Mouse (Mus musculus) CH12F3 (cell line): Measurements from ENCODE around the gene P2rx7.

Experiments used
- in situ Hi-C: fragments of 300-500 bp; cut with MboI; formaldehyde crosslinking; loops from 2 replicates; pipeline ENCODE4 v1.14.3; 2020; ENCODE audit warnings: low sequenced_read_pairs

Gene P2rx7

GRCm38 (mm10) chr5:122687391-122687790 is 43.7 kb downstream of the P2rx7 start:
- in situ Hi-C loops = no loop called here

- in situ Hi-C loops = no loop called here
Measured at GRCm38 (mm10) chr5:122689153-122689552, 45.4 kb downstream of the P2rx7 start.

- in situ Hi-C loops = no loop called here
Measured at GRCm38 (mm10) chr5:122690486-122690885, 46.8 kb downstream of the P2rx7 start.

- in situ Hi-C loops = no loop called here
Measured at GRCm38 (mm10) chr5:122693431-122694207, 49.9 kb downstream of the P2rx7 start.

GRCm38 (mm10) chr5:122695516-122695915 is 51.8 kb downstream of the P2rx7 start:
- in situ Hi-C loops = no loop called here

- in situ Hi-C loops = no loop called here
Measured at GRCm38 (mm10) chr5:122698041-122698700, 54.5 kb downstream of the P2rx7 start.

- in situ Hi-C loops = no loop called here
Measured at GRCm38 (mm10) chr5:122698701-122699060, 55.0 kb downstream of the P2rx7 start.

- in situ Hi-C loops = no loop called here
Measured at GRCm38 (mm10) chr5:122700109-122700836, 56.6 kb downstream of the P2rx7 start.

- in situ Hi-C loops = no loop called here
Measured at GRCm38 (mm10) chr5:122700837-122701212, 57.1 kb downstream of the P2rx7 start.

- in situ Hi-C loops = no loop called here
Measured at GRCm38 (mm10) chr5:122702156-122702555, 58.4 kb downstream of the P2rx7 start.

GRCm38 (mm10) chr5:122703574-122703973 is 59.9 kb downstream of the P2rx7 start:
- in situ Hi-C loops = no loop called here

- in situ Hi-C loops = no loop called here
Measured at GRCm38 (mm10) chr5:122704571-122704970, 60.9 kb downstream of the P2rx7 start.

- in situ Hi-C loops = no loop called here
Measured at GRCm38 (mm10) chr5:122705174-122705573, 61.5 kb downstream of the P2rx7 start.

- in situ Hi-C loops = no loop called here
Measured at GRCm38 (mm10) chr5:122706917-122707275, 63.2 kb downstream of the P2rx7 start.

- in situ Hi-C loops = no loop called here
Measured at GRCm38 (mm10) chr5:122707276-122708181, 63.8 kb downstream of the P2rx7 start, which contains the start of gene P2rx4. Gene P2rx4, plus strand, starts transcription at chr5:122707544.

- in situ Hi-C loops = no loop called here
Measured at GRCm38 (mm10) chr5:122708819-122709218, 65.1 kb downstream of the P2rx7 start.

- in situ Hi-C loops = no loop called here
Measured at GRCm38 (mm10) chr5:122715723-122716122, 72.0 kb downstream of the P2rx7 start.

- in situ Hi-C loops = no loop called here
Measured at GRCm38 (mm10) chr5:122716793-122717192, 73.1 kb downstream of the P2rx7 start.

GRCm38 (mm10) chr5:122718400-122718799 is 74.7 kb downstream of the P2rx7 start:
- in situ Hi-C loops = no loop called here

- in situ Hi-C loops = no loop called here
Measured at GRCm38 (mm10) chr5:122719168-122719567, 75.5 kb downstream of the P2rx7 start.

GRCm38 (mm10) chr5:122725453-122725852 is 81.7 kb downstream of the P2rx7 start:
- in situ Hi-C loops = no loop called here
